Mouse (Mus musculus): Measurements from ENCODE around the gene Evi5.

The Evi5 gene

GRCm38 (mm10) chr5:107720991-107721637 is 153.8 kb downstream of the Evi5 start:
- in situ Hi-C loops (cut with MboI, MseI) = loop anchor here (5.0 to 10.0 kb wide), 4 partner anchors 51 to 456 kb away; no protein-coding TSS in a partner anchor

DNA sequence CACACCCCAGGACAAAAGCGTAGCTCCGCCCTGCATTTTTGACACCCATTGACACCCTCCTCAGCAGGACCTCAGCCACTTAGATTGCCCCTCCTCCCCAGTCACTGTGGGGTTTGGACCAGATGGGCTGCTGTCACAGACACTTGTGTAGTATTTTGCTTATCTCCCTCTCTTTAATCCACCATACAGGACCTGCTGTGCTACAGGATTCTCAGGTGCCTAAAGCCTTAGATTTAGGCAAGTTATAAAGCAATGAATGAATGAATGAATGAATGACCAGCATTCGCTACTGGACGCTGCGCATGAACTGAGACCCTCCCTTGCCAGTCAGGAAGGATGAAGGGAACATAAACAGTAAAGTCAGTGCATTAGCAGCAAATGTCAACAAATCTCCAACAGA is 154.4 kb downstream of the Evi5 start:
- in situ Hi-C loops (cut with MboI, MseI) = loop anchor here (5.0 to 10.0 kb wide), 4 partner anchors 52 to 456 kb away; no protein-coding TSS in a partner anchor

GRCm38 (mm10) chr5:107719786-107720185 is 155.1 kb downstream of the Evi5 start:
- in situ Hi-C loops (cut with MboI, MseI) = loop anchor here (5.0 to 10.0 kb wide), 4 partner anchors 53 to 455 kb away; no protein-coding TSS in a partner anchor

- in situ Hi-C loops (cut with MboI, MseI) = no loop called here
Measured at GRCm38 (mm10) chr5:107719209-107719608, 155.7 kb downstream of the Evi5 start.

DNA sequence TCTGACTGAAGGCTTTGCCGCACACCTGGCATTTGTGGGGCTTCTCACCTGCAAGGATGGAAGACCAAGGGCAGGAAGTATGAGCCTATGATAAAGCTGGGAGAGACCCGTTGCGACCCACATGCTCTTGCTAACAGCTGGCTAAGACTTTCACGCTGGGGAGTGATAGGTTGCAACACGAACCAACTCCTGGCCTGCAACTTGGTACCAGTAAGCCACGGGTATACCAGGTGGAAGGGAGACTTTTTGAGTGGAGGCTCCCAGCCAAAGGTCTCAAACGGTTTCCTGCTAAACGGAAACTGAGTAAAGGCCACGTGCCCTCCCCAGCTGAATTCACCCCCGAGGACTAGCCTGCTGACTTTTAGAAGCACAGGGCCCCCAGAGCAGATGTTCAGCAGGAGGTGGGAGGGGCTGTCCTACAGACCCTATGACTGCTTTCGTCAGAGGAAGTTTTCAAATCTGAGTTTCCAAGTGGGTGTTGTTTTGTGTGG is 157.0 kb downstream of the Evi5 start:
- in situ Hi-C loops (cut with MboI, MseI) = no loop called here

DNA sequence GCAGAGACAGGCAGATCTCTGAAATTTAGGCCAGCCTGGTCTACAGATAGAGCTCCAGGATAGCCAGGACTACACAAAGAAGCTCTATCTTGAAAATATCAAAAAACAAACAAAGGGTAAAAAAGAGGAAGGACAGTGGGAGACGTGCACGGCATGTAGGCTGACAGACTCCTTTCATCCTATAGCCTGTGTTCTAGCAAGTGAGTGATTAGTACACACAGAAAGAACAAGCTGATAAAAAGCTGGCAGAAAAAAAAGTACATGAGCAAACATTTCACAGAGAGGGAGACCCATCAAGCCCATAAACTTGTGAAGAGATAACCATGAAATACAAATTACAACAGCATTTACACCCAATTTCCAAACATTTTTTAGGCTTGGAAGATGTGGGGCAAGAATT is 163.2 kb downstream of the Evi5 start:
- in situ Hi-C loops (cut with MboI, MseI) = no loop called here

DNA sequence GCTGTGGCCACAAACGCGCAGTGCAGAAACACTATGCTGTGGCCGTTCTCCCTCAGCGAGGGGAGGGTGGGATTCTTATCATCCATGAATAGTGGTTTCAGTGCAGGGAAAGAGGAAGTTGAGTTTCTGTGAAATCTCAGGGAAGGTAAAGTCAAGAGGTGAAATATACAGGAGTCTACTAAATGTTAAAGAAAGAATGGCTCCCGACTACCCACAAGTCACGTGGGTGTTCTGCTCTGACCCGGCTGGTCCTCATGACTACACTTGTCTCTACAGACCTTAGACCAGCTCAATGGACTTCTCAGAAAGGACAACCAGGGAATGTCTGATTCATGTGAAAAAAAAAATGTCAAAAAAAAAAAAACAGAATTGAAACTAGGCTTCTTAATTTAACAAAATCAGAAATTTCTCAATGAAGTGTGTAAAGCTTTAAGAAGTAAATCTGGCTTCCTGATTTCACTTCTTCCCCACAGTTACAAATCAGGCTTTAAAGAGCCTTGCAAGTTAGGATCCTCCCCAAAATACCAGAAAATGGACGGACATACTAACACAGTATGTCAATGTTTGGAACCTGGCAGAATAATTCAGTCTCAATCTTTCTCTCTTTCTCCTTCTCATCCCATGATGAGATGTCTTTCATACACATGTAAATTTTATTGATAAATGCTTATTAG is 166.6 kb downstream of the Evi5 start:
- in situ Hi-C loops (cut with MboI, MseI) = no loop called here

GRCm38 (mm10) chr5:107706262-107706661 is 168.6 kb downstream of the Evi5 start:
- in situ Hi-C loops (cut with MboI, MseI) = no loop called here

GRCm38 (mm10) chr5:107705756-107706155 is 169.2 kb downstream of the Evi5 start:
- in situ Hi-C loops (cut with MboI, MseI) = no loop called here

- in situ Hi-C loops (cut with MboI, MseI) = loop anchor here in 1 of 2 experiments (5.0 kb wide), 1 partner anchor 46 kb away; no protein-coding TSS in a partner anchor
Measured at GRCm38 (mm10) chr5:107703207-107703763, 171.6 kb downstream of the Evi5 start.

- in situ Hi-C loops (cut with MboI, MseI) = loop anchor here in 1 of 2 experiments (5.0 kb wide), 1 partner anchor 44 kb away; no protein-coding TSS in a partner anchor
Measured at GRCm38 (mm10) chr5:107701658-107702057, 173.2 kb downstream of the Evi5 start.

- in situ Hi-C loops (cut with MboI, MseI) = loop anchor here in 1 of 2 experiments (5.0 kb wide), 1 partner anchor 44 kb away; no protein-coding TSS in a partner anchor
Measured at GRCm38 (mm10) chr5:107700873-107701272, 174.0 kb downstream of the Evi5 start.

GRCm38 (mm10) chr5:107698888-107699287 is 176.0 kb downstream of the Evi5 start:
- in situ Hi-C loops (cut with MboI, MseI) = no loop called here

DNA sequence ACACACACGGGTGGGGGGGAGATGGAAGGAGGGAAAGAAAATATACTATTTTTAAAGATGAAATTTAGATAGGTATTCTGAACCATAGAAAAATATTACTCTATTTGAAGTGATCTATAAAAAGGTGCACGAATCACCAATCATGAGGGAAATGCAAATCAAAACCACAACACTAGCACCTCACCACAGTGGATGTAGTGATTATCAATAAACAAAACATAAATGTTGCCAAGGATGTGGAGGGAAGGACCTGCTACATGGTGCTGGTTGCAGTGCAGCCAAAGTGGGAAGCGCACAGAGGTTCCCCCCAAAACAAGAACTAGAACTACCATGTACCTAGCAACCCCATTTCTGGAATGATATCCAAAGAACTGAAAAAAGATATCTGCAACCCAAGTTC is 179.9 kb downstream of the Evi5 start:
- in situ Hi-C loops (cut with MboI, MseI) = no loop called here

Measured in T-helper 17 cell (primary cell).